Mouse (Mus musculus): ENCODE results near the gene Prmt6. TPM values are rescaled to one million over a fixed set of nuclear protein-coding genes. Genes with fewer than 3 reads are reported as not detected.

Prmt6 gene
- polyA plus RNA-seq, 1 experiment = 3.5 TPM

GRCm38 (mm10) chr3:110236819-110237463 is 13.9 kb downstream of the Prmt6 start:
- H3K4me3 ChIP-seq (ENCODE audit: low read depth, low read length) = no peak overlapping the region
- no peak overlapping the region for H3K27ac ChIP-seq (ENCODE audit: insufficient read depth, low read depth, low read length)
- no peak for TF ChIP-seq CTCF (IDR thresholded peaks at IDR 0.05; ENCODE audit: extremely low read depth, insufficient read length, insufficient replicate concordance, low read depth, low read length)
- no peak for TF ChIP-seq POLR2A (IDR thresholded peaks at IDR 0.05; ENCODE audit: low read depth, low read length)
- H3K4me1 ChIP-seq (ENCODE audit: control insufficient read depth, insufficient read depth, insufficient read length, low read length) = no peaks in the 10 kb centered on the region
- WGBS = 70% methylated on average over 1 of the region's 1 CpGs
- H3K27me3 ChIP-seq (ENCODE audit: control insufficient read depth, insufficient read depth, low read length) = no peaks in the 10 kb centered on the region
- H3K36me3 ChIP-seq (ENCODE audit: control insufficient read depth, insufficient read depth, low read length) = no peaks in the 10 kb centered on the region

Other genes starting within 250 kb of the Prmt6 start
- gene Ntng1, start 107.0 kb downstream of the Prmt6 start, polyA plus RNA-seq (2012; rRNA removed) = 0.05 and 0.09 TPM in 2 replicates

All from small intestine, adult 2 months (tissue).